Mouse (Mus musculus) R1 (cell line): Measurements from ENCODE around the gene Arl15.

Experiments
- DNase-seq: peaks from one replicate; pipeline ENCODE4 v3.0.0-alpha.2; 2018; ENCODE audit warnings: low read depth, low spot score

Gene Arl15

GRCm38 (mm10) chr13:113800246-113800645, 5.9 kb downstream of the Arl15 start:
- DNase-seq = no peak

DNA sequence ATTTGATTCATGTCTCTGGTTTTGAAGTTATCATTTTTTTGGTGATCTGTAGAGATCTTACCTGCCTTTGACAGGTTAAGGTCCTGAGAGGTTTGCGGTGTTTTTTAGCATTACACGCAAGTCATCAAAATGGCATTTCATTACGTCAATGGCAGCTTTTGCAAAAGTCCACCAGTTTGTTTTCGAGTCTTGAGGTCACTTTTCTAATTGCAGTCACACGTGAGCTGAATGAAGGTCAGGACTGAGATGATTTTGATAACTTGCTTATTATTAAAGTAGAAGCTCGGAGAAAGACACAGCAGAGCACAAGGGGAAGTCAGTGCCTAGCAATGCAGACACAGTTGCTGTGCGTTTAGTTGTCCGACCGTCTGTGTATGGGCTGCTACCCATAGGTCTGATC, 8.3 kb downstream of the Arl15 start:
- DNase-seq = no peak

GRCm38 (mm10) chr13:113811141-113811540, 16.8 kb downstream of the Arl15 start:
- DNase-seq = no peak

- DNase-seq = no peak
Observed at GRCm38 (mm10) chr13:113811910-113812592, 17.7 kb downstream of the Arl15 start.

DNA sequence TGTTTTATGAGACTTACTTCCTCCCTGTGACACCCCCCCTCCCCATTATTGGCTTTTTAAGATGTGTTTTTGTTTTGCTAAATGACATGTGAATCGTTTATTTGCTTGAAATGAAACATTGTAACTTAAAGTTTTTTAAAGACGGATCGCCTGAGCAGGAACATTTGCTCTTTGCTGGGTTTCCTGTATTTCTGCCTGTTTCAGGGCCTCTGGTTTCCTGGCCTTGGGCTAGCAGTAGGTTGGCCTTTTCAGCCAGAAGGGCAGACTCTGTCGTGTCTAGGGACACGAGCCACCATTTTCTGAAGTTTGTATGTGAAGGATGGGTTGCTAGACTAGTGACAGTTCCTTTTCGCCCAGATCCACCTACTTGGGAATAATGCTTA, 18.3 kb downstream of the Arl15 start:
- no peak for DNase-seq

GRCm38 (mm10) chr13:113814121-113814520, 19.8 kb downstream of the Arl15 start:
- no peak for DNase-seq

DNA sequence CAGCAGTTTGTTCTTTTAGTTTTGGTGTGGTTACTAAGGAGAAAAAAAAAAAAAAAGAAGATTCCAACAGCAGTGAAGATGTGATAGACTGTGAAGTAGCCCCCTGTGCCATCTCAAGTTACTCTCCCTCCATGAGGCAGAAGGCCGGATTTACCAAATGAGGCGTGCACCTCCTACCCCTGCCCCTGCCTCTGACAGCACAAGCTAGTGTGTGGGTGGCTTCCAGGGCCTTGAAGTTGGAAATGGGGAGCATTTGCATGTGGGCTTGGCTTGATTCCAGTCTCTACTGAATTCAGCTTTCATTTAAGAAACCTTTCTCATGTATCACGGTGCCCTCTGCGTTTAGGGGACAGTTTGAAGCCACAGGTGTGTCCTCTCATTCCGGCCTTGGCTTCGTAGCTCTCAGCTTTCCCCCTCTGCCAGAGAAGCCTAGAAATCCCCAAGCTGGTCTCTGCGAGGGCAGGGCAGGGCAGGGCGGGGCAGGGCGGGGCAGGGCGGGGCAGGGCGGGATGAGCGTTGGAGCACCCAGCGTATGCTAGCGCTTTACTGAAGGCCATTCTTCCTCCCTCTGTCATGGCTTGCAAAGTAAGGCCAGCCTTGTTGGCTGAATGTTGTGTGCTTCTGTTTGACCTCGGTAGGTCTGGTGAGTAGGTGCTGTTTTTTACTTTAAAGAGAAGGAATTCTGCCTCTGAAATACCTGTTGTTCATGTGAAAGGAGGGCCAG, 21.6 kb downstream of the Arl15 start:
- DNase-seq = peak; percentile 90

DNA sequence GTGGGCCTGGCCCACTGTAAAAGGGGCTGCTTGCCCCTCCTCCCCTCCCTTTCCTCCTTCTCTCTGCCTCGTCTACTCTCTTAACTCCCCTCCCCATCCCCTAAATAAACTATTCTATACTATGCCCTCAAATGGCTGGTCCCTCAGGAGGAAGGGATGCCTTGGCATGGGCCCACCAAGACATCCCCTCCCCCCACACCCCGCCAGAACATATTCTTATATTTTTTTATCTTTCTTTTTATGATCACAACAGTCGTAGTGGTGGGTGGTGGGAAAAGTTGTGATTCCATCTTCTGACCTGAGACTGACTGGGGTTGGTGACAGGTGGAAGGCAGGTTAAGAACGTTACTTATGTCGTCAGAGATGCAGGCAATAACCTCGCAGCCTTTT, 22.1 kb downstream of the Arl15 start:
- DNase-seq = no peak

DNA sequence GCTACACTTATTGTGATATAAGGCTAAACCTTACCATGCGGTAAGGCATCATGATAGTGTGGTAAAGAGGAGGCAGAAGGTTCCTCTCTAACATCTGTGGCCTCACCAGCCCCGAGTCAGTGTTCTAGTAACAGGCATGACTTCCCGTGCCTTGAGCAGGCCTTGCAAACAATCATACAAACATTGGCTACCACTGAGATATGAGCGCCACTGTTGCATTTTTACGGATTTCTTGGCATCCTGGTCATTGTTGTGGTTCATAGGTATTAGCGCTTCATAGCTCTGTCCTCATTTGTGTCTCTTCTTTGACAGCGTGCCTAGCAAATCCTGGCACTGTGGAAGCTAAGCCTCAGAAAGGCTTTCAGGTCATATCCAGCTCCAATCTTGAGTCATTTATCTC, 24.7 kb downstream of the Arl15 start:
- DNase-seq = no peak

GRCm38 (mm10) chr13:113820176-113820575, 25.9 kb downstream of the Arl15 start:
- no peak for DNase-seq

GRCm38 (mm10) chr13:113821891-113822290, 27.6 kb downstream of the Arl15 start:
- no peak for DNase-seq

DNA sequence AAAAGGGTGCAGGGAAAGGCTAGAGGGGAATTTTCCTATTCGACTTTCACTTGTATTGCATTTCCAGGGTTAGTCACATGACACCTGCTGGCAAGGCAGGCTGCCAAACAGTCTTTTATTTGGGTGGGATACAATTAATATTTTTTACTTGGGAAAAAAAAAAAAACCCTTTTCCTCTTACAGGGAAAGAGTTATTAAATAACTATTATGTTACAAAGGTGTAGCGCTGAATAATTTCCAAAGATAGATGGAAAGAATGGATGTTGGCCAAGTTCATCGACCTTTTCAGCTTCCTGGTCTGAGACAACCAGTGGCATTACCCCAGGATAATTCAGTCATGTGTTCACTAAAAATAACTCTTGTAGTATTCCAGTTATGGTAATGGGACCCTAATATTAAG, 29.7 kb downstream of the Arl15 start:
- no peak for DNase-seq

DNA sequence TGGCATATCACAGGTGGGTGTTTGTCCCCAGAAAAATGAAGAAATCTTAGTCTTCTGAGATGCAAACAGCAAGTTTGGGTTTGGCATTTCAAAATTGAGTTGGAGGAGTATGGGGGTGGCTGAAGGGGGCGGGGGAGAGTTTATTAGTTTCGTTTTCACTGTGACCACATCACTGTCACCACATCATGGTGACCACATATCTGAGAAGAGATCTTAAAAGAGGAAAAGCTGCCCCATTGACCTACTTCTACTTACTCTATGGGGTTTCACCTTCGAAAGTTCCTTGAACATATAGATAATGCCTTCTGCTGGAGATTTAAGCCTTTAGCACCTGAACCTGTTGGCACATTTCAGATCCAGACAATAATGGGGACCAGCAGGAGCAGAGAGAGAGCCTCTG, 34.3 kb downstream of the Arl15 start:
- no peak for DNase-seq

- no peak for DNase-seq
Observed at GRCm38 (mm10) chr13:113829079-113829478, 34.8 kb downstream of the Arl15 start.

DNA sequence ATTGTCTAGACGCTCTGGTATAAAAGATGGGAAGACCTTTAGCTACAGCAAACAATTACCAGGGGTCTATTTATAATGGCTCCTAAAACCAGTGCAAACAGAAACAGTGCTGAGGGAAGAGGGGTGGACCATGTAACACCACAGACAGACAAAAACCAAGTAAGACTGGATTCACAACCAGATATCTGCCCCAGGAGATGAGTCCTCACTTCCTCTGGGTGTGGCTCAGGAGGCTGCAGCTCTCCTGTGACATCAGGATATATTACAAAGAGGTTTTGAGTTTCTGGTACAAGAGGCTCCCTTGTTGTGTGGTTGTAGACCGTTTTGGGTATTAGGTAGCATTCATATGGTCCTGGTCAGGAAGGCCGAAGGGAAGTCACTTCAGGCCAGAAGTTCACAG, 36.5 kb downstream of the Arl15 start:
- DNase-seq = no peak

DNA sequence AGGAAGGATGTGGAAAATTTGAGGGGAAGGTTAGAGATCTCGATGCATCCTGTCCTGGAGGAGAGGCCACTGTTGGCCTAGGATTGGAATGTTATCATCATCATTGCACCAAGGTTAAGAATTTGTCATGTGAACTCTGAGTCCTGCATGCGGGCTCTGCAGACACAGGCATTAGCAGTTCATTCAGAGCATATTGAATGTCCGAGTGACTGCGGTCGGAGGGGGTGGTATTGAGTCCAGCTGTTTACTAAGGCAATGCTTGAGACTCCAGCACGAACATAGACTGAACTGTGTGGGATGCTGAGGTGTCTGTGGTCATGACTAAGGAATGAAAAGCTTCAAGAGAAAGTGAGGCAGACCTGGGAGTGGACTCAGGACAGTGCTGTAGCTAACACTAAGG, 38.6 kb downstream of the Arl15 start:
- DNase-seq = no peak

DNA sequence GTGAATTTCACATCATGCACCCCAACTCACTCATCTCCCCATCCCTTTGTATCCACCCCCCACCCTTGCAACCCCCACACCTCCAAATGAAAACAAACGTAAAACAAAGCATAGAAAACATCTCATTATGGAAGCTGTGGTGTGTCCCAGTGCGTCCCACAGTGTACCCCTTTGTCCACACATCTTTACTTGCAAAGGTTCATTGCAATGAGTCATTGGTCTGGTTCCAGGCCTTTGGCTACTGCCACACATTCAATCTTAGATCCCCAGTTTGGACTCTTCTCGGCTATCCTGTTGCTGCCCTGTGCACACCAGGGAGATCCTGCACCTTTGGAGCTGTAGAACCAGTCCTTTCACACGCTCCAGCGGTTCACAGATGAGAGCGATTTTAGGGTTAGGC, 41.6 kb downstream of the Arl15 start:
- no peak for DNase-seq

DNA sequence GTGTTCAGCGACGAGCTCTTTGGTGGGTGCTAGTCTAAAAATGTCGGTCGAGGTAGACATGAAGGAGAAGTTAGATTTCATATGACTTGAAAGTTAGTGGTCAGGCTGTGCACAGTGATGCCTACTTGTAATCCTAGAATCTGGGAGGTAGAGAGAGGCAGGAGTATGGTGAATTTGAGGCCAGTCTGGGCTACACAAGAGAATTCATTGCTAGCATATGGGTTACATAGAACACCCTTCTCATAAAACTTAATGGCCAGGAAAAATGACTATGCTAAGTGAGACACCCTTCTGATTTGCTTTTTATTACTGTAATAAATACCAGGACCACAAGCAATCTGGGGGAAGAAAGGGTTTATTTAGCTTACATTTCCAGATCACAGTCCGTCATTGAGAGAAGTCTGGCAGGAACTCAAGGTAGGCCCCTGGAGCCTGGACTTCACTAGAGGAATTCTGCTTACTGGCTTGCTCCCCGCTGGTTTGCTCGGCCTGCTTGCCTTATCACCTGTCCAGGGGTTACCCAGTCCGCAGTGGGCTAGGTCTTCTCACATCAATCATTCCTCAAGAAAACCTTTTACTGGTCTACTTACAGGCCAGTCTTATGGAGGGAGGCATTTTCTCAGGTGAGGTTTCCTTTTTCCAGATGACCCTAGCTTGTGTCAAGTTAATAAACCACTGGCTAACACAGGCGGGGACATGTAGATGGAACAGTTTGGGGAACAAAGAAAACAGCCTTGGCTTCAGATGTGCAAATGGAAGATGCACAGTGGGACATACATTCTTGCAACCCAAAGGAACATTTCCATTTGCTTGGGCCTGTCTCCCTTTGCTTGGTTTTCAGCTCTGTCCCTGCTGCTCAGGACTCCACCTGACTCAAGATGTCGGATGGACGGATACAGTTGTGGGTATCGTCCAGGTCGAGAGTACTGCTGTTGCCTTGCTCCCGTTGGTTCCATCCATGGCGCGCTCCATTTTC, 44.6 kb downstream of the Arl15 start:
- peak; percentile 95 for DNase-seq

DNA sequence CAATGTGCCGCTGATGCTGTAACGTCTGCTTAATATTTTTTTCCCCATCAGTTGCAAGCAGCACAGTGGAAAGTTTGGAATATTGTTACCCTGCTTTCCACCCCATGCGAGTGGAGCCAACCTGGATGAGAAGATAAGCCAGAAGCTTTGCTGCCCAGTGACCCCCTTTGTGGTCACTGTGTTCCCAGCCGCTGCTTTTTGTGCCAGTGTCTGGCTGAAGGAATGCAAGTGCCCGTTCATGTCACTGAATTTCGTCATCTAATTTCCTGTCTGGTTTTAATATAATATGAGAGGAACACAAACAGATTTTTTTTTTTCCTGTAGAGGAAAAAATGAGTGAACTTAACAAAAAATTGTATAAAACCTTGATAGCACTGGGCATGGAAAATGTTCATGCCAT, 46.1 kb downstream of the Arl15 start:
- DNase-seq = no peak

GRCm38 (mm10) chr13:113842411-113843309, 48.4 kb downstream of the Arl15 start:
- no peak for DNase-seq

DNA sequence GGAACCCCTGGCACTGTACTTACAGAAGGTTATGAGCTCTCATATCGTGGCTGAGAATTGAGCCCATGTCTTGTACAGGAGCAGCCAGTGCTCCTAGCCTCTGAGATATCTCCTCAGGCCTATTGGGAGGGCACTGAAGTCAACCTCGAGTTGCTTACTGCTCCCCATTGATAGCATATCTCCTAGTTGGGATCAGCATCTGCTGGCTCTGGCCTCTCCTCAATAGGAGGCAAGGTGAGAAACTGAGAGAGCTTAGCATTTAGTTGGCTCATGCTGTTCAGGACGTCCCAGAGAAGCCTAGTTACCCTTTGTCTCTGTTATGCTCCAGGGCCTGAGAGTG, 49.0 kb downstream of the Arl15 start:
- no peak for DNase-seq
